Mouse (Mus musculus) layer of hippocampus, adult 9-11 months (tissue): ENCODE results near the gene Kcne3.

Experiments used
- DNase-seq: peaks from one replicate; pipeline ENCODE4 v3.0.0; 2022

Kcne3 gene

GRCm38 (mm10) chr7:100182388-100182787 is 6.1 kb downstream of the Kcne3 start:
- DNase-seq = no peak

- DNase-seq = peak; percentile 23
Measured at GRCm38 (mm10) chr7:100187601-100188000, 11.3 kb downstream of the Kcne3 start.

GRCm38 (mm10) chr7:100190167-100190566 is 13.9 kb downstream of the Kcne3 start:
- no peak for DNase-seq

GRCm38 (mm10) chr7:100190778-100191177 is 14.5 kb downstream of the Kcne3 start:
- DNase-seq = peak; percentile 48

- DNase-seq = no peak
Measured at GRCm38 (mm10) chr7:100201191-100201590, 24.9 kb downstream of the Kcne3 start.

GRCm38 (mm10) chr7:100203616-100204015 is 27.3 kb downstream of the Kcne3 start:
- DNase-seq = no peak

GRCm38 (mm10) chr7:100204871-100205270 is 28.6 kb downstream of the Kcne3 start:
- DNase-seq = no peak

GRCm38 (mm10) chr7:100206144-100206543 is 29.8 kb downstream of the Kcne3 start:
- no peak for DNase-seq

GRCm38 (mm10) chr7:100207886-100208285 is 31.6 kb downstream of the Kcne3 start:
- DNase-seq = no peak

GRCm38 (mm10) chr7:100214310-100214709 is 38.0 kb downstream of the Kcne3 start:
- no peak for DNase-seq

- no peak for DNase-seq
Measured at GRCm38 (mm10) chr7:100215116-100215732, 38.9 kb downstream of the Kcne3 start.

- DNase-seq = no peak
Measured at GRCm38 (mm10) chr7:100215976-100216375, 39.7 kb downstream of the Kcne3 start.

GRCm38 (mm10) chr7:100216601-100217565 is 40.6 kb downstream of the Kcne3 start:
- peak; percentile 42 for DNase-seq

GRCm38 (mm10) chr7:100227158-100227875 is 51.0 kb downstream of the Kcne3 start, which contains the start of gene Pgm2l1:
Pgm2l1 (plus strand) TSS chr7:100227394.
- DNase-seq = peak; percentile 97

- DNase-seq = no peak
Measured at GRCm38 (mm10) chr7:100227896-100228525, 51.7 kb downstream of the Kcne3 start.

- DNase-seq = no peak
Measured at GRCm38 (mm10) chr7:100228957-100229356, 52.7 kb downstream of the Kcne3 start.

GRCm38 (mm10) chr7:100230646-100231045 is 54.3 kb downstream of the Kcne3 start:
- DNase-seq = no peak

GRCm38 (mm10) chr7:100231661-100232060 is 55.4 kb downstream of the Kcne3 start:
- DNase-seq = no peak

GRCm38 (mm10) chr7:100233681-100234080 is 57.4 kb downstream of the Kcne3 start:
- no peak for DNase-seq
